Mouse (Mus musculus): Measurements from ENCODE around the gene Traf3ip1. TPM values are rescaled to one million over a fixed set of nuclear protein-coding genes. Genes with fewer than 3 reads are reported as not detected.
"Not testable (repeated sequence)": the region's sequence is repeated elsewhere in the genome, so short reads cannot be mapped to it uniquely, and the experiment has no call there.

Traf3ip1 gene
- total RNA-seq, 2 experiments from 2014 or later = 0.84 to 2.0 TPM

DNA sequence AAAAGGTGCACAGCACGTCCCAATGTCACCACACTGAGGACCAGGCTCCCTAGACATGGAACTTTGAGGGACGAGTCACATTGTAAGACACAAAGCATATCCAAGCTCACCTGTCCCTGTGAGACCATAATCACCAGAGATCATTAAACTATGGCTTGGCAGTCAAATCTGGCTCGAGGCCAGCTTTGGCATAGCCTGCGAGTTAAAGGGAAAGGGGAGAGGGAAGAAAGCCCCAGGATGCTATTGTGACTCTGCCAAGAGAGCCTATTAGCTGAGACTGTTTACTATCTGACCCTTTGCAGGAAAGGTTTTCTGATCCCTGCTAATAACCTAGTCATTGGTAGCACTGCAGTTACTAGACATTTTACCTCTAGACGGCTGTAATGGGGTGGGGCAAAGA is 30.0 kb upstream of the Traf3ip1 start:
- no peak for ATAC-seq (replicated peaks; ENCODE audit: low FRiP score, poor library complexity, severe bottlenecking)

DNA sequence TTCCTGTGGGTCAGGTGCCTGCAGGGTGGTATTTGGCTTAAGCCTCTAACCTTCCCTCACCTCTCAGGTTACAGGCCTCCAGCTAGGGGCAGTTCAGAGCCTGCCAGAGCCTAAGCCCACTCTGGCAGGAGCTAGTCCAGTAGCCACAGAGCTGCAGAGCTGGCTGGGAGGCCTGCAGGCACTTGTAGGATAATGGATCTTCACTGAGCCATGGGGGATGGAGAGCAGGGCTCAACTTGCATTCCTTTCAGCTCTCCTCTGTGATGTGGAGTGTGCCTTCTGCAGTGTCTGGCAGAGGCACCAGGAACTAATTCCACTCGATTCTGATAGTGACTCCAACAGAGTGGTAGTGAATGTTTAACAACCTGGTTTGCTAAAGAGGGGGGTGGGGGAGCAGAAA is 29.2 kb upstream of the Traf3ip1 start:
- ATAC-seq (replicated peaks; ENCODE audit: low FRiP score, poor library complexity, severe bottlenecking) = no peak

- no peak for ATAC-seq (replicated peaks; ENCODE audit: low FRiP score, poor library complexity, severe bottlenecking)
Measured at GRCm38 (mm10) chr1:91466186-91466585, 28.3 kb upstream of the Traf3ip1 start.

DNA sequence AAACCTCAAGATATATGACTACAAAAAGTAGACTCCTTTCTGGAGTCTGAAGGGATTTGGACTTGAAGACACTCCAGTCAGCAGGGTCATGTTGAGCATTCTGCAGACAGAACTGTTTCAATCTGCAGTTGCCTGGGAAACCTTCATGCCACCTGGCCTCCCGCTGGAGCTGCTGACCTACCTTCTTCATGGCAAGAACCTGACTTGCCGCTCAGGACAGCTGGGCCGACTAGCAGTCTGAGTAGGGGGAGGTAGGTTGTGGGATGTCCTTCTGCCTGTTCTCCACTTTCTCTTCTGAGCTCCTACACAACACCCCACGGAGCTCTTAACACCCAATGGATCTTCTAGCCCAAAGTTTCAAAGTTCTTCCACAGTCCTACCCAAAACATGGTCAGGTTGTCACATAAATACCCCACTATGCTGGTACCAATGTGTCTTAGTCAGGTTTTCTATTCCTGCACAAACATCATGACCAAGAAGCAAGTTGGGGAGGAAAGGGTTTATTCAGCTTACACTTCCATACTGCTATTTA is 24.5 kb upstream of the Traf3ip1 start:
- no peak for ATAC-seq (replicated peaks; ENCODE audit: low FRiP score, poor library complexity, severe bottlenecking)

DNA sequence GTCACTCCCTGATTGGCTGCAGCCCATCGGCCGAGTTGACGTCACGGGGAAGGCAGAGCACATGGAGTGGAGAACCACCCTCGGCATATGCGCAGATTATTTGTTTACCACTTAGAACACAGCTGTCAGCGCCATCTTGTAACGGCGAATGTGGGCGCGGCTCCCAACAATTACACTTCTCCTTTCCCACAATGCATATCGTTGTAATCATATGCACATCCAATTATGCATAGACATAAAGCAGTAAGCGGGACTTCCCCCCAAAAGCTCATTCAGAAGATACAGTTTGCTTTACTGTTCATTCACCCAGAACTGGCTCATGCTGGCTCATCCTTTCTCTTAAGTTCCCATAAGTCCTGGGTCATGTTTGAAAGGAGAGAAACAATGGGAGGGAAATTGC is 16.3 kb upstream of the Traf3ip1 start:
- not testable (repeated sequence) for ATAC-seq (replicated peaks; ENCODE audit: low FRiP score, poor library complexity, severe bottlenecking)

- ATAC-seq (replicated peaks; ENCODE audit: low FRiP score, poor library complexity, severe bottlenecking) = no peak
Measured at GRCm38 (mm10) chr1:91478958-91479357, 15.5 kb upstream of the Traf3ip1 start.

DNA sequence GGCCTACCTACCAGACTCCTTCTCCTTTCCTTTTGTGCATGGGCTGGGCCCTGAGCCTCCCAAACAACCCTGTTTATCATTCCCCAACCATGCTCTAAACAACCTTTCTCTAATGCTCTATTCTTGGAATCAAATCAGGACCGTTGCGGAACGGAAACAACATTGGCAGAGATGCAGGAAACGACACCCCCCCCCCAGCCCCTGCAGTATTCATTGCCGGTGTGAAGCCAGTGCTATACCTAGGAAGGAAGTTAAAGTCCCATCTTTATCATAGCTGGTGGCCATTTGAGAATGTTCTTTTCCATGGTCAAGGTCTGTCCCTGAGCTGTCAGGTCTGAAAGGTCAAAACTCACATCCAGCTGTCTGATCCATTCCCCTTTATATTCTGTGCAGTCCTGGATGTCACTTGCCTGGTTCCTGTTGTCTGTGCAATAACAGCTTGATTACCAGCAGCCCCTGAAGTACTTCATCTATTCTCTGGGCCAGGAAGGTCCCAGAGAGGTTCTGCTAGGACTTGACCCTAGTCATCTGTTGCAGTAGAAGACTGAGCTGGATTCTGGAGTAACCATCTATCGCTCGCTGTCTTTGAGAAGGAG is 11.7 kb upstream of the Traf3ip1 start:
- no peak for ATAC-seq (replicated peaks; ENCODE audit: low FRiP score, poor library complexity, severe bottlenecking)

- peak; percentile 80 for ATAC-seq (replicated peaks; ENCODE audit: low FRiP score, poor library complexity, severe bottlenecking)
Measured at GRCm38 (mm10) chr1:91483304-91484010, 11.0 kb upstream of the Traf3ip1 start.

DNA sequence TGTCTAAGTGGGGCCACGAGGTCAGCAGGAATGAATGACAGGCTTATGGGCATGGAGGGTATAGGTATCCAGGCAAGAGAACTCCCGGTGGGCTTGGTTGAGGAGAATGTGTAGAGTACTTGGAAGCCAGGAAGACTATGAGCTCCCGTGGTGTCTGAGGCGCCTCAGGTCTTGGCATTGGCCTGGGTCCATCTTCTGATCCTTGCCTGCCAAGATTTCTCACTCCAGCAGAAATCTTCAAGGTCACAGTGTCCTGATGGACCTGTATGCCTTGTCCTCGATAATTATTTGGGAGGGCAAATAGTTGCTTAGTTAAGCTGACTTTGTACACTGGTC is 10.5 kb upstream of the Traf3ip1 start:
- no peak for ATAC-seq (replicated peaks; ENCODE audit: low FRiP score, poor library complexity, severe bottlenecking)

- no peak for ATAC-seq (replicated peaks; ENCODE audit: low FRiP score, poor library complexity, severe bottlenecking)
Measured at GRCm38 (mm10) chr1:91485422-91485821, 9.0 kb upstream of the Traf3ip1 start.

- ATAC-seq (replicated peaks; ENCODE audit: low FRiP score, poor library complexity, severe bottlenecking) = no peak
Measured at GRCm38 (mm10) chr1:91486165-91486564, 8.3 kb upstream of the Traf3ip1 start.

DNA sequence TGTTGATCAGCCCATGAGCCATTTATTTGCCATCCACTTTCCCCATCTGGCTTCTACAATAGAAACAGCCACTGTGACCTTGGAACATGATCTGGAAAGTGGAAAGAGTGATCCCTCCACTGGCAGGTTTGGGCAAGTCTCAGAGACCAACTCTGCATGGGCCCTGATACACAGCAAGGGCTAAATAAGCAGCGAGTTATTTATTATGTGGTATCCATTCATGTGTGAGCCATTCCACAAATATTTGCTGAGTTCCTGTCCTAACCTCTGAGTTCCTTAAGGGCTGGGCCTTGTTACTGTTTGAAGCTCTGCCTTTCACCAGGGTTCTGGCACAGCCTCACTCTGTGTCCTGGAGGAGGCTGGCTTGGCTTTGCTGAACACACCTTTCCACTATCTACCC is 4.1 kb upstream of the Traf3ip1 start:
- no peak for ATAC-seq (replicated peaks; ENCODE audit: low FRiP score, poor library complexity, severe bottlenecking)

DNA sequence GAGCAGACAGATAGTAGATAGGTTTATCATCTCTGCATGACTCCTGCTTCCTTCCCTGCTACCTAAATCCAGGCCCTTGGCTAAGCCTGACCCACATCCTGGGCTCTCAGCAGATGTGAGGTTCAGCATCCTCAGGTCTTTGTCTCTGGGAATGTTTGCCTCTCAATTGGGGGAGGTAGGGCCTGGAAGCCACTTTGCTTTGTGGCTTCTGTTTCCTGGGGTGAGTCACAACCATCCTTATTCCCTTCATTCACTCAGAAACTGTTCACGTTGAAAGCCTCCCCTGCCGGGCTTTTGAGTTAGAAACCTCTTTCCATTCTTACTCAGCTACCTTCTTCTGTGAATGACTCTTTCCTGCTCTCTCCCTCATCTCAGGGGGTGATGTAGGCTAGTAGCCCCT is 1.7 kb upstream of the Traf3ip1 start:
- no peak for ATAC-seq (replicated peaks; ENCODE audit: low FRiP score, poor library complexity, severe bottlenecking)

- ATAC-seq (replicated peaks; ENCODE audit: low FRiP score, poor library complexity, severe bottlenecking) = 0 out of 2 replicates have a peak, but pooled peaks have one; percentile 4
Measured at GRCm38 (mm10) chr1:91493938-91494337, 509 bp upstream of the Traf3ip1 start.

DNA sequence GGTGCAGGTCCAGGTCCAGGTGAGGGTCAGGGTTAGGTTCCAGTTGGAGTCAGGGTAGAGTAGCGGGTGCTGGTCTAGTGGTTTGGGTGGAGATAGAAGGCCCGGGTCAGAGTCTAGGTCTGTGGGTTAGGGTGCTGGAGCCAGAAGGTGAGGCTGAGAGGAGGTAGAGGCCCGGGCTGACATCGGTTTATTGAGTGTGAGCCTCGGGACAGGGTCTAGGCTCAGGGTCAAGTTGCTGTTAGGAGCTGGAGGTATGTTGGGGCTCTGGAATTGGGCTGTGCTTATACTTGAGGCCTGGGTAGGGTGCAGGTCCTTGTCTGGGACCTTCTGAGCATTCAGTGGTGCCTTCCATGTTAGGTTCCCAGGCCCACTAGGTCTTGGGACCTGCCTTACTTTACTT is 874 bp downstream of the Traf3ip1 start:
- no peak for ATAC-seq (replicated peaks; ENCODE audit: low FRiP score, poor library complexity, severe bottlenecking)

DNA sequence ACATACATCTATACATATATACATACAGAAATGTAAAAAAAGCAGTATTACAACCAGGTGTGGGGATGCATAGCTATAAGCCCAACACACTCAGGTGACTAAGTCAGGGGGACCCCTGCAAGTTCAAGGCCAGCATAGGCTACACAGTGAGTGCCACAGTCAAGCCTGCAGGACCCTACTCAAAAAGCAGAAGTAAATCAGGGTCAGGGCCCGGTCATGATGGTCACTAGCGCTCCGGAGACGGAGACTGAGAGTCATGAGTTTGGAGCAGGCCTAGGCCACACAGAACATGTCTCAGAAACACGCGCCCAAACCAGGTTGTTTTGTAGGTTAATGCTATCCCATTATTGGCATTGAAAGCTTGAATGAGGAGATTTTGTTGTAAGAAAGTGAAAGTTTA is 4.1 kb downstream of the Traf3ip1 start:
- no peak for ATAC-seq (replicated peaks; ENCODE audit: low FRiP score, poor library complexity, severe bottlenecking)

GRCm38 (mm10) chr1:91504615-91505014 is 10.2 kb downstream of the Traf3ip1 start:
- ATAC-seq (replicated peaks; ENCODE audit: low FRiP score, poor library complexity, severe bottlenecking) = no peak

DNA sequence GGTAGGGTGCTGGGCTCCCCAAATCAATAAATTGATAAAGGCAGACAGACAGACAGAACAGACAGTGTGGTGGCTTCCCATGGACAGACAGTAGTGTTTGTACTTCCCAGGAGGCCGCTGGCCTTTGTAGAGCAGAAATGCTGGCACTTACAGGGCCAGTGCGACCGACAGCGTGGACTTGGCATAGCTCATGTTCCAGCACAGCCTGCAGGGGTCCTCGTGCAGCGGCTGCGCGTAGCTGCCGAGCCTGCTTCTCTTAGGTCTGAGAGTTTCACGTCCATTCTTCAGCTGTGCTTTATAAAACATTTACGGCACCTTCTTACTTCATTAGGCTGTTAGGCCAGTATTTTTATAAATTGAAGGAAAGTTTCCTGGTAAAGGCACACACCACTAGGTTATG is 20.5 kb downstream of the Traf3ip1 start:
- no peak for ATAC-seq (replicated peaks; ENCODE audit: low FRiP score, poor library complexity, severe bottlenecking)

DNA sequence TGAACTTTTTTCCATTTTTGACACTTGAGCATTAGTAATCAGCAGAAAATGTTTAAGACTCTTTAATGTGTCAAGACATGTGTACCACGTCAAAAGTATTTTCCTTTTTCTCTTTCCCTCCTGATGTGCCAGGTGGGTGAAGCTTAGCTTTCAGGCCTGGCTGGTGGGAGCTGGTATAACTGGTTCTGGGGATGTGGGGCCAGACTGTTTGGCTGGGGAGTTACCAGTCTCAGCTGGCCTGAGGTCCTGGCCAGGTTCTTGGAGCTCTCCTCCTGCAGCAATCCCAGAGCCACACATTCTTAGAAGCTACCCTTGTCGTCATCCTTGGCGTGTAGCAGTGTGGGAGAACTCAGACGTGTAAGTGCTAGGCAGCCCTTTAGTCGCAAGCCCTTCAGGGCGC is 21.2 kb downstream of the Traf3ip1 start:
- ATAC-seq (replicated peaks; ENCODE audit: low FRiP score, poor library complexity, severe bottlenecking) = no peak

DNA sequence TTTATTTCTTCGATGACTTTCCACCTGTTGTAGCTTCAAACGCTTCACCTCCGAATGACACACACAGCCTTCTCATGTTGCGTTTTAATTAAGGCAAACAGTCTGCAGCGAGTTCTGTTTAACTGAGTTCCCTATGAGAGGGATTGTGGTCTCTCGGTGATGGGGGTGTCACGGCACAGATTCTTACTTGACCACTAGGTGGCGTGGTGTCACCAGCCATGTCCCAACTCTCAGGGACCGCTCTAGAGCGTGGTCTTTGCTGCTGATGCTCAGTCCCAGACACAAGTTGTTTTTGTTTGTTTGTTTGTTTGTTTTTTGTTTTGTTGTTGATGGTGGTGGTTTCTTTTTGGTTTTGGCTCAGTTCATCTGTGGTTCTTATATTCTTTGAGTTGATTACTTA is 29.3 kb downstream of the Traf3ip1 start:
- peak; percentile 91 for ATAC-seq (replicated peaks; ENCODE audit: low FRiP score, poor library complexity, severe bottlenecking)

DNA sequence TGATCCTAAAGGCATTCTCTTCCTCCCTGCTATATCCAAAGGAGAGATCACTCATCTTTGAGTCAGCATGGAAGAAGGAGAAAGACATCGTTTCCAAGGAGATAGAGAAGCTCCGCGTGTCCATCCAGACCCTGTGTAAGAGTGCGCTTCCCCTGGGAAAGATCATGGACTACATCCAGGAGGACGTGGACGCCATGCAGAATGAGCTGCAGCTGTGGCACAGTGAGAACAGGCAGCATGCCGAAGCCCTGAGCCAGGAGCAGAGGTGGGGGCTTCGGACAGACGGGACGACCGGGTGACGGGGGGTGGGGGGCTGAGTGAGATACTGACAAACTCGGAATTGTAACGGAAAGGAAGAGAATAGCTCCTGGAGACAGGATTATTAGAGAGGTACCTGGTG is 31.4 kb downstream of the Traf3ip1 start:
- no peak for ATAC-seq (replicated peaks; ENCODE audit: low FRiP score, poor library complexity, severe bottlenecking)

GRCm38 (mm10) chr1:91530166-91530565 is 35.7 kb downstream of the Traf3ip1 start:
- ATAC-seq (replicated peaks; ENCODE audit: low FRiP score, poor library complexity, severe bottlenecking) = no peak

All from erythroid progenitor cell, adult 5-6 weeks (primary cell).